Mouse (Mus musculus): Measurements from ENCODE around the gene Dock7.
"Not testable (repeated sequence)": the region's sequence is repeated elsewhere in the genome, so short reads cannot be mapped to it uniquely, and the experiment has no call there.

Gene Dock7

DNA sequence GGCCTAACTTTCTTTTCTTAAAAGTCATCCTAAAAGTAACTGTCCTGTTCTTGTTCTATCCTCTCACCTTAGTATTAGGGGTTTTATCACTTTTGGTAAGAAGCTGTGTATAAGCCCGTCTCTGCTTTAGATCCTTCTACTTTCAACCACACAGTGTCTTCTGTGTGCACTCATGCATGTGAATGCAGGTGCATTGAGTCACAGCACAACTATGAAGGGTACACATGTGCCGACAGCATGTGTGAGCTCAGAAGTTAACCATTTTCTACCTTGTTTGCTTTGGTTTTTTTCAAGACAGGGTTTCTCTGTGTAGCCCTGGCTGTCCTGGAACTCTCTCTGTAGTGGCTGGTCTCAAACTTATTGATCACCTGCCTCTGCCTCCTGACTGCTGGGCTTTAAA lies 114.4 kb downstream of the Dock7 start:
- in situ Hi-C loops (cut with MboI, MseI), result no loop called here

DNA sequence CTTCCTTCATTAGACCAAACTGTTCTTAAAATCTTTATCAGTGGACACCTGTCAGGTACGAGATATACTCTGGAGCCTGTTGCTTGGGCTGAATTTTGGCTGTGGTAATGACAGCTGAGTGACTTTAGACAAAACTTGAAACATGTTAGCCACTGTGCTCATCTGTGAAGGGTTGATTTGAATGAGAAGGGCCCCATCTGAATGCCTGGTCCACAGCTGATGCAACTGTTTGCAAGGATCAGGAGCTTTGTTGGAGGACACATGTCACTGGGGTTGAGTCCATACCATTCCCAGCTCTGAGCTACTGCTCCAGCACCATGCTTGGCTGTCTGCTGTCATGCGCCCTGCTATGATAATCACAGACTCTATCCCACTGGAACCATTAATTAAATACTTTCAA lies 115.1 kb downstream of the Dock7 start:
- in situ Hi-C loops (cut with MboI, MseI), result no loop called here

DNA sequence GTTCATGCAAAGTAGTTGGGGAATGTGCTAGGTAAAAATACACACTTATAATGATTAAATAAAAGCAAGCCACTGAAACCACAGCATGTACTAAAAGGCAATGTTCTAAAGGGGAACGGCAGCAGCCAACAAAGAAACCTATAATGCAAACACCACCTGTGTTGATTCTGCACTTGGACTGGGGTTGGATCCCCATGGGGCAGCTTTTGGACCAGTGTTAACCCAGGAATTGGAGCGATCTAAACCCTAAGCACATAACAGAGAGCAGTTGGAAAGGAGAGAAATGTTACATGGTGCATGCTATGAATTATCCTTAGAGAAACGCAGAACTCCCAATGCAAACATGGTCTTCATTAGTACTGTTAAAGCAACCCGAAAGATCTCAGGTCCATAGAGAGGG lies 127.2 kb downstream of the Dock7 start:
- in situ Hi-C loops (cut with MboI, MseI), result no loop called here

DNA sequence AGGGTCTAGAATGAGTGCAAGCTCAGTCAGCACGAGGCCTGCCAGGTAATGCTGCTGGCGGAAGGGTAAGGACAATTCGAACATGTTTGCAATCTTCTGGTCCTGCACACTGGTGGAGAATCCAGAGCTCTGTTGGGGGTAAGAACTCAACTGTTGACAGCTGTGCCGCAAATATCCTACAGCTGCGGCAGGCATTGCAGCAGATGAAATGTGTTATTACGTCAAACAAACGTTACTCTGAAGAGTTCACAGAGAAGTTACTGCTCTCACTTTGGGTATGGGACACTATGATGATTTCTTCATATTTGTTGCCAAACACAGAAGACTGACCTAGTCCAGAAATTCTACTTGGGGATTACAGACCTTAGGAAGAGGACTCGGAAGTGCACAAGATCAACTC lies 136.0 kb downstream of the Dock7 start:
- in situ Hi-C loops (cut with MboI, MseI), result no loop called here

DNA sequence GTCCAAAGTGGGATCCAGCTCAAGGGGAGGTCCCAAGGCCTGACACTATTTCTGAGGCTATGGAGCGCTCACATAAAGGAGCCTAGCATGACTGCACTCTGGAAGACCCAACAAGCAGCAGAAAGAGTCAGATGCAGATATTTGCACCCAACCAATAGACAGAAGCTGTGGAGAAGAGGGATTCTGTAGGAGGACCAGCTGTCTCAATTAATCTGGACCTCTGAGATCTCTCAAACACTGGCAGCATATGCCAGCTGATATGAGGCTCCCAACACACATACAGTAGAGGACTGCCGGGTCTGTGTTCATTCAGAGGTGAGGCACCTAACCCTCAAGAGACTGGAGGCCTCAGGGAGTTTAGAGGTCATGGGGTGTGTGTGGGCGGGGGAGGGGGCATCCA lies 140.7 kb downstream of the Dock7 start:
- in situ Hi-C loops (cut with MboI, MseI), result loop anchor here (10.0 kb wide), 1 partner anchor 355 kb away; no protein-coding TSS in a partner anchor

DNA sequence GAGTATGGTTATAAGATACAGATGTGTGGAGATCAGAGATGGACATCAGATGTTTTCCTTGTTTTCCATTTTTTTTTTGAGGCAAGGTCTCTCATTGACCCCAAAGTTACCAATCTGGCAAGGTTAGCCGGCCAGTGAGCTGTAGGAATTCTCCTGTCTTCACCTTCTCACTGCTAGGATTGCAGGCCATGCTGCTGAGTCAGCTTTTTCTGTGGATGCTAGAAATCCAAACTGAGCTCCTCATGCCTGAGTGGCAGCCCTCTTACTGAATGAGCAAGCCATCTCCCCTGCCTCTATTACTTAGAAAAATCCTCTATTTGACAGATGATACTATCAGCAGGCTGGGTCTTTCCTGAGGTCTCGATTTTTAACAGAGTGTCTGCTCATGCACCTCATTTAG lies 142.0 kb downstream of the Dock7 start:
- in situ Hi-C loops (cut with MboI, MseI), result loop anchor here (10.0 kb wide), 1 partner anchor 354 kb away; no protein-coding TSS in a partner anchor

DNA sequence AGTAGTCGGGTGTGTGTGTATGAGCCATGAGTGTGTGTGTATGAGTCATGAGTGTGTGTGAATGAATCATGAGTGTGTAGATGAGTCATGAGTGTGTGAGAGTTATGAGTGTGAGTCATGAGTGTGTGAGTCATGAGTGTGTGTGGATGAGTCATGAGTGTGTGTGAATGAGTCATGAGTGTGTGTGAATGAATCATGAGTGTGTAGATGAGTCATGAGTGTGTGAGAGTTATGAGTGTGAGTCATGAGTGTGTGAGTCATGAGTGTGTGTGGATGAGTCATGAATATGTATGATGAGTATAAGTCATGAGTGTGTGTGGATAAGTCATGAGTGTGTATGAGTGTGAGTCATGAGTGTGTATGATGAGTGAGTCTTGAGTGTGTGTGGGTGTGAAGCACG lies 142.4 kb downstream of the Dock7 start:
- in situ Hi-C loops (cut with MboI, MseI), result loop anchor here (10.0 kb wide), 1 partner anchor 353 kb away; no protein-coding TSS in a partner anchor

DNA sequence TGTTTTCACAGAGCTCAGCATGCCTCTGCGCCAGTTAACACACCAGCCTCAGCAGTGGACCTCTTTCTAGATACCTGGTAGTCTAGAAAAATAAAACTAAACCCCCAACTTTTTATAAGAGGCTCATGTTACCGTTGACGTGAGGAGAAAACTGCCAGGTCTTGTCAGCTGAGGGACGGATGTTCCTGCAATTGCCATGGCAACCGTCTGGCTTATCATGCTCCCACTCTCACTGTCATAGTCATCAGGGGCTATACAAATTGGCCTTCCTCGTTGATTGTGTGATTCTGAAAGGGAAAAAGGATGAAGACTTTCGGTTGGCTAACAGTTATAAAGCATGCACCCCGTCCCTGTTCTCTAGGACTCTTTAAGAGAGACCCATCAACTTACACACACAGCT lies 145.0 kb downstream of the Dock7 start:
- in situ Hi-C loops (cut with MboI, MseI), result loop anchor here (10.0 kb wide), 1 partner anchor 351 kb away; no protein-coding TSS in a partner anchor

DNA sequence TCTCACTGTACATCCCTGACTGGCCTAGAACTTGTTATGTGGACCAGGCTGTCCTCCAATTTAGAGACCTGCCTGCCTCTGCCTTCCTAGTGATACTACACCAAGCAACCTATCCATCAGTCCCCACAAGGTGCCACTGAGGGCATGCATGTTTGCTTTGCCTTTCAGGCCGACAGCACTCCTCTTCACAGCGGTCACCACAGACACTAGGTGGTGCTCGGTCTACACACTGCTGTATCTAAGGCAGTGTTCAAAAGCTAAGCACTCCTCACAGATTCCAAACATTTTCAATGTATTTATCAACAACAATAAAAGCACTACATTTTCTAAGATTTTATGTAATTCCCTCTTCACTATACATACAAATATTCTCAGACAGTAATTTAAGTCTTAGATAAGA lies 150.8 kb downstream of the Dock7 start:
- in situ Hi-C loops (cut with MboI, MseI), result loop anchor here (10.0 kb wide), 1 partner anchor 345 kb away; no protein-coding TSS in a partner anchor

DNA sequence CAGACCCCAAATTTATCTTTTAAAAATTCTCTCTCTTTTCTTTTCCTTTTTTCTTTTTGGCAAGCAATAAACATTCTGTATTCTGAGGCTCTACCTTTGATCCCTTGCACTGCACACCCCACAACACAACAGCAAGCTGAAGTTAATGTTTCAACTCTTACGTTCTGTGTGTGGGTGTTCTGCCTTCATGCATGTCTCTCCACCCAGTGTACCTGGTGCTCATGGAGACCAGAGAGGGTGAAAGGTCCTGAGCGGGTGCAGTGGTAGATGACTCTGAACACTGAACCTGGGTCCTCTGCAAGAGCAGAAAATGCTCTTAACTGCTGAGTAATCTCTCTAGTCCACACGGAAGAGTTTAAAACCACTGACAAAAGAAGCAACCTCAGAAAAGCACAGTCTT lies 160.5 kb downstream of the Dock7 start:
- in situ Hi-C loops (cut with MboI, MseI), result no loop called here

DNA sequence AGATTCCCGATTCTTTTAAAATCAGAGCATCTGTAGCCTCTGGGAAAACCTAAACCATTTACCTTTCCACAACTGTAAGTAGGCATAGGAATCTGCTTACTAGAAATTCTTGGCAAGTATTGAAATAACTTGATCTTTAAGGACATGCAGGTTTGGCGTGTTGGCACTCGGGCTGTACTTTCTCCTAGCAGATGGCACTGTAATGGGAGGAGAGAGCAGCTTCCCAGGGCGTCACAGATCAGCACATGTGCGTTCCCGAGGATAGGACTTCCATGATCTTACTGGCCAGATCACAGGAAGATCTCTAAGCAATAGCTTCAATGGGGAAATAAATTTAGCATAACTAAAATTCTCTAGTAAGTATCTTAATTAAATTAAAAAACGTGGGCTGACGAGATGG lies 164.7 kb downstream of the Dock7 start:
- in situ Hi-C loops (cut with MboI, MseI), result no loop called here

DNA sequence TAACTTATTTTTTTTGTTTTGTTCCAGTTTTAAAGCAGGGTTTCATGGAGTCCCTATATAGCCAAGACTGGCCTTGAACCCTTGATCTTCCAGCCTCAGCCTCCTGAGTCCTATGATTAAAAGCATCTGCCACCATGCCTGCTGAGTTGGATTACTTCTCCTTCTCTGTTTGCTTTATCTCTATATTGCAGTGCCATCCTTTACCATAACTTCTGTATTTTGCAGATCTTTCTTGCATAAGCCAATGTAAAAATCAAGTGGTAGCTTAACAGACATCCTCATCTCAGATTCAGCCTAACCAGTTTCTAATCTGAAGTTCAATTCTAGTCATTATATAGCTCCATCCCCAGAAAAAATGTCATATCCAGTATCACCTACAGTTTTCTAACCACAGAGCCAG lies 170.2 kb downstream of the Dock7 start:
- in situ Hi-C loops (cut with MboI, MseI), result no loop called here

DNA sequence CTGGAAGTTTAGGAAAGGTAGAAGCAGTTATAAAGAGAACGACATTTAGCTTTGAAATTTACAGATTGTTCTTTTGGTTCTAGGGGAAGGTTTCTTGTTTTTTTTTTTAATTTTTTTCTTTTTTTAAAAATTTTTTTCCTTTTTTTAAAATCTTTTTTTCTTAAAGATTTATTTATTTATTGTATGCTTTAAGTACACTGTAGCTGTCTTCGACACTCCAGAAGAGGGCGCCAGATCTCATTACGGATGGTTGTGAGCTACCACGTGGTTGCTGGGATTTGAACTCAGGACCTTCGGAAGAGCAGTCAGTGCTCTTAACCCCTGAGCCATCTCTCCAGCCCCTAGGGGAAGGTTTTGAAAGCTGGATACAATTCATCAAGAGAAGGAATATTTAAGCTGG lies 182.5 kb downstream of the Dock7 start:
- in situ Hi-C loops (cut with MboI, MseI), result not testable (repeated sequence)

DNA sequence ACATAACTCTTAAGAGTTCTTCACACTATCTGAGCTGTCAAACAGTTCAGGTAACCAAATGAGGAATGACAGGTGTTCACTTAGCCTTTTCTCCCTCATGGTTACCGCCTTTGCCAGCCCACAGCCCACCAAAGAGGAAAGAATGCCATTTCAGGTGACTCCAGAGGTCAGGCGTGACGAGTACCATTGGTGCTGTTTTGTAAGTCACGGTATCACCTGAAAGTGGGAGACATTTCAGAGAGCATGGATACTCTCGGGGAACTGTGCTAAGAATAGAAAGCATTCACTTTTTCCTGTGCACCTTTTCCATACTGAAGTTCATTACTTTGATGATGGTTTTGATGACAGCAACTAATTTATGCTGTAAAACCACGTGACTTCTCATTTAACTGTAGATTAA lies 184.7 kb downstream of the Dock7 start:
- in situ Hi-C loops (cut with MboI, MseI), result no loop called here

DNA sequence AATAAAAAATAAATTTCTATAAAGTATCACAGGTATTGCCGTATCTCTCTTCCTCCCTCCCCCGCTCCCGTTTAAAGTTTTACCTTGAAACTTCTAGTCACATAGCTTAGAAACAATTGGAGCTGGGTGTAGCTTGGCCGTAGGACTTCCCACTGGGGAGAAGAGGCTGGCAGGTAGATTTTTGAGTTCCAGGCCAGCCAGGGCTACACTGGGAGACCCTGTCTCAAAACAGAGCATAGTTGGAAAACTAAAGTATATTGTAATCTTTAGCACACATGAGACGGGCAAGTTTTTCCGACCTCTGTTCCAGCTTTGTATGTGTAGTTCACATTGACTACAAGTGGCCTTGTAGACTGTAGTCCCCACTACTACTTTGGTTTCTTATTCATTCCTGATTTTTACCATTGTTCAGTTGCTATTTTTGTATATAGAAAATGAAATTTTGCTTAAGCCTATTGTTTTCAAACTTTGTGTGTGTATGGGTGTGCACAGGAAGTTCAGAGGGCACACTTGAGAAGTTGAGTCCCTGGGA lies 195.4 kb downstream of the Dock7 start:
- in situ Hi-C loops (cut with MboI, MseI), result no loop called here

DNA sequence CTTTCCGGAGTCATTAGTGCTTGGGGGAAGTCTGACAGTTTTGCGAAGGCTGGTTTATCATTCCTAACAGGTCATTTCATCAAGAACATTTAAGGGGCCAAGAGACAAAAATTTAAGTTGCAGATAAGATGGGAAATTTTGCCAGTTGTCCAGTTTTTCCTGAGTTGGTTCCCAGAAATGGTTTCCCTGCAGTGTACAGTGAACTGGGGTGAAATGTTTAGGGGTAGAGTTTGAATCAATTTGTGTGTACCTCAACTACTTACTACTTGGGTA lies 195.9 kb downstream of the Dock7 start:
- in situ Hi-C loops (cut with MboI, MseI), result loop anchor here (25.0 kb wide), 2 partner anchors 563 to 1012 kb away; partner anchors contain the start of genes Itgb3bp and Pgm1

DNA sequence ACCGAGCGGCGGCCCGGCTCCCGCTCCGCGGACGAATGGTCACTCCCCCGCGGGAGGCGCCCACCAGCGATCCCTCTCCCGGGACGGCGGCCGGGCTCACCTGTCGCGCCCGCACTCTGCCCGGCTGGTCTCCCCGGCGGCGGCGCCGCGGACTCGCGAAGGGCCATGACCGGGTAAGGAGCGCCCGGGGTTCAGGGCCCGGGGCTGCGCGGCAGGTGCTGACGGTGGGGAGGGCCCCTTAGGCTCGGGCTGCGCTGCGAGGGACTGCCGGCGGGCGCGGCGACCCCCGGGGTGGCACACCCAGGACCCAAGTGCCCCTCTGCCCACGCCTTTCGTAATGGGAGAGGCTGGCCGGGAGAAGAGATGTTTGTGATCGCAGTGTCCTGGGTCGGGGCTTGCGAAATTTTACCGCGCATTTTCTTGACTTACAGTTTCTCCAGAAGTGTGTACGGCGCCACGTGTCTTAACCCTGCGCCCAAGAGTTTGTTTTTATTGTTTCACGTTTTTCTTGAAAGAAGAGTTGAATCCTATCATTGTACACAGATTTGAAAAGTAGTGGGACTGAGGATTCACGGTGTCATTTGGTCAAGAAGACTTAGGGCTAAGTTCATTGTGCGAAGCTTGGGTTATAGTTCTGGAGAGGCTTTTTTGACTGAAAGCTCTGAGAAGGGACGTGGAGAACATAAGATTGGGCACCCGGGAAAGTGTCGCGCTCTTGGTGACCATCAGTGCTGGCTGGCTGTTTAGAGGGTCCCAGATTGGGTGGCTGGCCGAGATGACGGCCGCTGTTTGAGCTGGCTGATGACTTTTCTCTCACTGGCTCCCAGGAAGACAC lies 196.4 kb downstream of the Dock7 start:
- in situ Hi-C loops (cut with MboI, MseI), result loop anchor here (25.0 kb wide), 2 partner anchors 562 to 1013 kb away; partner anchors contain the start of genes Itgb3bp and Pgm1

DNA sequence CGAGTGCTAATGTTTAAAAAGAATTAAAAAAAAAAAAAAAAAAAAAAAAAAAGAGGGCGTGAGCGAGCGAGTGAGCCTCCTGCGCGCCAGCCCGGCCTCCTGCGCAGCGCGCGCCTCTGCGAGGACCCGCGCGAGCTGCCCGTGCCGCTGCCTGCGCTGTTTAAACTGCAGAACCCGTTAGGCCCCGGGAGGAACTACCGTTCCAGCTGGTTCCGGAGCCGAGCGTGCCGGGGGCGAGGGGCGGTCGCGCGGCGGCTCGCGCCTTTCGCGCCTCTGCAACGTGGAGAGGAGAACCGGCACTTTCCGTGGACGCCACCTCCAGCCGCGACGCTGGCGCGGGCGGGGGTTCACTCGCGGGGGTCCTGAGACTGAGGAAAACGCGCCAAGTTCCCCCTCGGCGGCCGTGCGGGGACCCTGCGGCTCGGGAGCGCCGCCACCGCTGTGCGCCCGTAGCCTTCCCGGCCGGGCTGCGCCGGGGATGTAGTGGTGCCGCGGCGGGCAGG lies 197.1 kb downstream of the Dock7 start, which contains the start of gene Usp1:
Gene Usp1 (plus strand): TSS at position 243 of the 503 bp plus-strand sequence.
- in situ Hi-C loops (cut with MboI, MseI), result loop anchor here (25.0 kb wide), 2 partner anchors 561 to 1014 kb away; partner anchors contain the start of genes Itgb3bp and Pgm1

DNA sequence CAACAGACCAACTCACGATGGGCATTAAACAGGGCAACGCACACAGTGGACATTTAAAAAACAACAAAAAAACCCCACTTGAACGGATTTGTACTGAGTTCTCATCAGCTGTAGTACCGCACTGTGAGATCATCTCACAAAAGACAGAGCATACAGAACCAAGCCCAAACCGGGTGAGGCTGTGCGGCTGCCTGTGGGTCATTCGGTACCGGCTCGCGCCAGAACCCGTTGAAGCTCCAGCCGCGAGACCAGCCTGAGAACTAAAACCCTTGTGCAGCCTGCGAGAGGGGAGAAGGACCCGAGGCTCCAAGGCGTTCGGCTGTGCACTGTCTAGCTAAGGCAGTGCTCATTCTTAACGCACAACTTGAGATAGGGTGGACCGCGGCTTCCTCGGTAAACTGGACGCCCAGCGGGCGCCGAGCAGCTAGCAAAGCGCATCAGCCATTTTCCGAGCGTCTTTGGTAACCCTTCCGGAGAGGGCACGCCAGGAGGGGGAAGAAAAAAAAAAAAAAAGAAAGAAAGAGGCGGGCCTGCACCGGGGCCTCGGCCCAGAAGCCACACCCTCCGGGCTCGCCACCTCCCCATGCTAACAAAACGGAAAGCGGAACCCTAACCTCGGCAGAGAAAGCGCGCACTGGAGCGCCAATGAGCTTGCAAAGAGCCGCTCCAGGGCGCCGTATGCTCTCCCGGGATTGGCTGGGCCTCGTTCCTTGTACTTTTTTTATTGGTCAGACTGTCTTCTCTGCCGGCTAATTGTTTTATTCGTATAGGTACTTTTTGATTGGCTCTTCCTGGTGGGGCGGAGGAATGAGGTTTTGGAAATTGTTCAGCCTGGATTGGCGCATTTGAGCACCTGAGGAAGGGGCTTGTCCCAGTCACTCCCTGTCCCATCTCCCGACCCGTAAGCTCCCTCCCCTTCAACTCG lies 197.8 kb downstream of the Dock7 start:
- in situ Hi-C loops (cut with MboI, MseI), result loop anchor here (25.0 kb wide), 2 partner anchors 561 to 1014 kb away; partner anchors contain the start of genes Itgb3bp and Pgm1

DNA sequence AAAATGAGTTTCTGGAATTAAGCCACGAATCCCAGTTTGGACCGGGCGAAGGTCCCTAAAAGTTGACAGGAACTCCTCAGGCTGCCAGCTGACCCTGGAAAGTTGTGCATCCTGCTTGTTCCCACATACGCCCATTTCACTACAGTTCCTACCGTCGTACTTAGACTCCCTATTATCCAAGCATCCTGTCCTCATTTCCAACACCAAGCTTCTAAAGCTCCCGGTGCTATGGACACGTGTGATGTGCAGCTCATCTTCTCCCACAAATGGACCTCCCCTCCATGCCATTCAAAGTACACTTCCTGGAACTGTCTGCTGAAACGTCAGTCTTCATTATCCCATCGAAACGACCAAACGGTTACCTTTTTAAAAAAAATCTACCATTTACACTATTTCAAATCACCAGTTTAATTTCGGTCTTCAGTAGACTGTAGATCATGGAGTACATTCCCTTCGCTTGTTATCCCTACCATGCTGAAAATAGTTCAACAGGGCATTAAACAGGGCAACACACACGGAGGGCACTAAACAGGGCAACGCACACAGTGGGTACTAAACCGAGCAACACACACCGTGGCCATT lies 198.6 kb downstream of the Dock7 start:
- in situ Hi-C loops (cut with MboI, MseI), result loop anchor here (25.0 kb wide), 2 partner anchors 560 to 1015 kb away; partner anchors contain the start of genes Itgb3bp and Pgm1

DNA sequence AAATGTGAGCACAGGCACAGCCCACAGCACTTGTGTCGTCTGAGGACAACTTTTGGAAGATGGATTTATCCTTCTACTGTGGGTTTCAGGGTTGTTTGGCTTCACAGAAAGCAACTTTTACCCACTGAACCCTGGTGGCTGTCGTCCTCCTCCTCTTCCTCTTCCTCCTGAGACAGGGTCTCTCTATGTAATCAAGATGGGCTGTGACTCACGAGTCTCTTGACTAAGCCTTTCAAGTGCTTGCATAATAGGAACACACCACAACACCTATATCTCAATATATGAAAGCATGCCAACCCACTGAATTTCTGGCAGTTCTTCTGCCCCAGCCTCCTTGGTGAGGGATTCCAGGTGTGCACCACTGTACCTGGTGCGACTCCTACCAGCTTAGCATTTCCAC lies 199.8 kb downstream of the Dock7 start:
- in situ Hi-C loops (cut with MboI, MseI), result loop anchor here (25.0 kb wide), 2 partner anchors 559 to 1016 kb away; partner anchors contain the start of genes Itgb3bp and Pgm1
